Mouse (Mus musculus): ENCODE results near the gene Crkl. TPM values are rescaled to one million over a fixed set of nuclear protein-coding genes. Genes with fewer than 3 reads are reported as not detected.

Crkl gene
- total RNA-seq (2021) = 10 to 100 TPM; 27.9 to 33.8 TPM

GRCm38 (mm10) chr16:17451541-17452372, at the start of gene Crkl:
Crkl (plus strand) TSS chr16:17451987.
- intact Hi-C loops (cut with DNase I) = loop anchor here (1.0 to 5.0 kb wide), 3 partner anchors 47 to 81 kb away; partner anchors contain the start of genes Snap29 and Thap7
- peak; percentile 98 for DNase-seq

GRCm38 (mm10) chr16:17402855-17403254, 48.9 kb upstream of the Crkl start:
- intact Hi-C loops (cut with DNase I) = loop anchor here (2.0 to 5.0 kb wide), 2 partner anchors 30 to 104 kb away; partner anchors contain the start of gene Lztr1

GRCm38 (mm10) chr16:17405271-17405696, 46.5 kb upstream of the Crkl start:
- intact Hi-C loops (cut with DNase I) = loop anchor here (2.0 kb wide), 2 partner anchors 48 to 126 kb away; partner anchors contain the start of gene Thap7
- peak; percentile 77 for DNase-seq

More at GRCm38 (mm10) chr16:17402855-17403254, 48.9 kb upstream of the Crkl start:
- peak; percentile 30 to 63 for DNase-seq

- DNase-seq = peak; percentile 100
- intact Hi-C loops (cut with DNase I) = loop anchor here (2.0 kb wide), 2 partner anchors 47 to 125 kb away; partner anchors contain the start of gene Thap7
Observed at GRCm38 (mm10) chr16:17405736-17406443, 45.9 kb upstream of the Crkl start, which contains the start of the genes Snap29 and Pi4ka. Snap29 (plus strand) TSS chr16:17405986. Pi4ka (minus strand) TSS chr16:17406314.

- DNase-seq = peak; percentile 13 to 14
- intact Hi-C loops (cut with DNase I) = no loop called here
Observed at GRCm38 (mm10) chr16:17406512-17407231, 45.1 kb upstream of the Crkl start.

GRCm38 (mm10) chr16:17409046-17409445, 42.7 kb upstream of the Crkl start:
- peak; percentile 11 to 16 for DNase-seq
- intact Hi-C loops (cut with DNase I) = no loop called here

GRCm38 (mm10) chr16:17410209-17410608, 41.6 kb upstream of the Crkl start:
- DNase-seq = peak; percentile 29 to 42
- intact Hi-C loops (cut with DNase I) = no loop called here

- DNase-seq = no peak
- intact Hi-C loops (cut with DNase I) = no loop called here
Observed at GRCm38 (mm10) chr16:17423021-17423420, 28.8 kb upstream of the Crkl start.

- peak; percentile 17 to 44 for DNase-seq
Observed at GRCm38 (mm10) chr16:17432576-17432975, 19.2 kb upstream of the Crkl start.

GRCm38 (mm10) chr16:17452373-17452715, 557 bp downstream of the Crkl start:
- no peak for DNase-seq
- intact Hi-C loops (cut with DNase I) = loop anchor here (1.0 to 5.0 kb wide), 3 partner anchors 48 to 80 kb away; partner anchors contain the start of genes Snap29 and Thap7

More at GRCm38 (mm10) chr16:17432576-17432975, 19.2 kb upstream of the Crkl start:
- intact Hi-C loops (cut with DNase I) = loop anchor here (2.0 kb wide), 1 partner anchor 30 kb away; no protein-coding TSS in a partner anchor

GRCm38 (mm10) chr16:17456901-17457300, 5.1 kb downstream of the Crkl start:
- intact Hi-C loops (cut with DNase I) = no loop called here
- DNase-seq = no peak

- intact Hi-C loops (cut with DNase I) = no loop called here
- no peak for DNase-seq
Observed at GRCm38 (mm10) chr16:17460254-17460653, 8.5 kb downstream of the Crkl start.

GRCm38 (mm10) chr16:17461596-17461995, 9.8 kb downstream of the Crkl start:
- DNase-seq = no peak
- intact Hi-C loops (cut with DNase I) = no loop called here

- intact Hi-C loops (cut with DNase I) = no loop called here
Observed at GRCm38 (mm10) chr16:17463184-17463583, 11.4 kb downstream of the Crkl start.

GRCm38 (mm10) chr16:17466875-17467663, 15.3 kb downstream of the Crkl start:
- intact Hi-C loops (cut with DNase I) = no loop called here
- no peak for DNase-seq

More at GRCm38 (mm10) chr16:17463184-17463583, 11.4 kb downstream of the Crkl start:
- DNase-seq = no peak

GRCm38 (mm10) chr16:17472498-17472897, 20.7 kb downstream of the Crkl start:
- intact Hi-C loops (cut with DNase I) = loop anchor here (10.0 kb wide), 1 partner anchor 142 kb away; the partner anchor contains the start of gene Smpd4
- no peak for DNase-seq

GRCm38 (mm10) chr16:17474091-17474490, 22.3 kb downstream of the Crkl start:
- peak; percentile 35 to 41 for DNase-seq
- intact Hi-C loops (cut with DNase I) = loop anchor here (10.0 kb wide), 1 partner anchor 141 kb away; the partner anchor contains the start of gene Smpd4

GRCm38 (mm10) chr16:17474761-17475160, 23.0 kb downstream of the Crkl start:
- no peak for DNase-seq
- intact Hi-C loops (cut with DNase I) = loop anchor here (10.0 kb wide), 1 partner anchor 140 kb away; the partner anchor contains the start of gene Smpd4

GRCm38 (mm10) chr16:17475326-17475725, 23.5 kb downstream of the Crkl start:
- intact Hi-C loops (cut with DNase I) = loop anchor here (10.0 kb wide), 1 partner anchor 139 kb away; the partner anchor contains the start of gene Smpd4
- no peak for DNase-seq
